Mouse (Mus musculus) cerebellum, adult 2 months (tissue): ENCODE measurements around the gene Adgrl4. TPM values are rescaled to one million over a fixed set of nuclear protein-coding genes. Genes with fewer than 3 reads are reported as not detected.

Experiments
- DNase-seq, 2 experiments: peaks; one replicate each; pipeline ENCODE4 v3.0.0; 2021
- H3K27ac ChIP-seq: fragments of 200-500 bp; 2 replicates; pipeline ENCODE4 v1.5.1; 2012; ENCODE audit warnings: low read length, control low read depth, inconsistent platforms; ENCODE audit not compliant: insufficient read depth
- H3K27me3 ChIP-seq: fragments of 200-500 bp; 2 replicates; pipeline ENCODE4 v1.6.1; 2012; ENCODE audit warnings: inconsistent platforms, mild to moderate bottlenecking, low read length, moderate library complexity; ENCODE audit not compliant: control insufficient read depth, insufficient read depth
- H3K4me1 ChIP-seq: fragments of 200-500 bp; 2 replicates; pipeline ENCODE4 v1.6.1; 2011; ENCODE audit warnings: low read length; ENCODE audit not compliant: control insufficient read depth, insufficient read depth
- H3K4me3 ChIP-seq: fragments of 200-500 bp; replicated peaks from 2 replicates; pipeline ENCODE3; 2011; ENCODE audit warnings: mild to moderate bottlenecking, low read depth, low read length, control low read depth; ENCODE audit not compliant: insufficient read depth
- CTCF ChIP-seq: fragments of 200-500 bp; IDR thresholded peaks from 2 replicates; pipeline ENCODE4 v1.5.1; 2011; ENCODE audit warnings: low read depth, mild to moderate bottlenecking, control low read depth, low read length, moderate library complexity, borderline replicate concordance; ENCODE audit not compliant: insufficient read depth
- POLR2A ChIP-seq: fragments of 200-500 bp; IDR thresholded peaks from 2 replicates; pipeline ENCODE4 v1.6.1; 2011; ENCODE audit warnings: low read length, control low read depth, borderline replicate concordance; ENCODE audit not compliant: insufficient read depth
- WGBS: fragments of 180-500 bp; shearing (Covaris S2); methylation state at CpG from one replicate; pipeline ENCODE4 v1.1.7; 2018; 5-methylcytosine and 5-hydroxymethylcytosine counted together
- polyA plus RNA-seq: library from polyadenylated mRNA; depleted of rRNA; stranded (reverse); fragments of >200 nt; gene quantifications from 2 replicates; pipeline ENCODE4 v1.2.3, GENCODE M21; 2012

Gene Adgrl4
- polyA plus RNA-seq, 1 experiment: 16.9 TPM

DNA sequence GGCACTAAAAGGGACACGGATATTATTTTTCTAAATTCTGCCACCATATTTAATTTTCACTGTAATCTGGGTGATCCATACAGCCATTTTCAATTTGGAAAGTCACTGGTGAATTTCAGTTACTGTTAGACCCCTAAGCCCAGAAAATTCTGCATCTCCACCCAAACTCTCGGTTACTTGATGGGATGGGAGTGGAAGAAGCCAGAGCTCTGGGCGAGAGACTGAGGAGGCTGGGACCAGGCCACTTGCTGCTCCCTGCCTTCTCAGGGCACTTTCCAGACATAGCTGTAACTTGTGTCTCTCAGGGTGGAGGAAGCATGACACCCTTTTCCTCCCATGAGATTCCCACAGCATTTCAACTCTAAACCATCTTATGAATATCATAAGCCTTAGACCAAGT lies 109.5 kb downstream of the Adgrl4 start:
- no peaks in the 10 kb centered on the region for H3K27me3 ChIP-seq
- 93% methylated on average over 3 of the region's 3 CpGs for WGBS

DNA sequence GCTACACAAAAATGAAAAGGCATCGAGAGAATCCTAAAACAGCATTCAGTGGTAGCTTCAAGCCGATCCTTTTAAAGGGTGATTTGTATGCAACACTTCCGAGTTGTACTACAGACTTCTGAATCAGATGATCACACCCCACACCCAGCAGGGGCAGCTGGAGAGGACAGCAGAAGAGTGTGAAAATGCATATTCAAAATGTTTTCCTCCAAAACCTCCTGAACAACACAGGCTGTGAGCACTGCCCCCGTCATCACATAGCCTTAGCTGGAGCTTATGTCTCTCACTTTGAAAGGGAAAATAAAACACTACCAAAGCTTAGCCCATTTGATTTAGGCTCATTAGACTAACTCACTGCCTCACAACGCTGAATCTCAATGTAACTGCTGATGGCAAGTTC lies 113.3 kb downstream of the Adgrl4 start:
- Histone ChIP-seq H3K27ac (no peak overlapping the region), H3K4me3 (no peak overlapping the region), H3K4me1 (no peaks in the 10 kb centered on the region), H3K27me3 (no peaks in the 10 kb centered on the region)
- DNase-seq: no peak
- WGBS: 45% methylated on average over 5 of the region's 5 CpGs
- no peak for TF ChIP-seq CTCF
- TF ChIP-seq POLR2A: no peak

More for the DNA sequence above, 109.5 kb downstream of the Adgrl4 start:
- no peak for TF ChIP-seq CTCF
- TF ChIP-seq POLR2A: no peak
- Histone ChIP-seq H3K27ac (no peak overlapping the region), H3K4me1 (no peaks in the 10 kb centered on the region), H3K4me3 (no peak overlapping the region)
- no peak for DNase-seq

DNA sequence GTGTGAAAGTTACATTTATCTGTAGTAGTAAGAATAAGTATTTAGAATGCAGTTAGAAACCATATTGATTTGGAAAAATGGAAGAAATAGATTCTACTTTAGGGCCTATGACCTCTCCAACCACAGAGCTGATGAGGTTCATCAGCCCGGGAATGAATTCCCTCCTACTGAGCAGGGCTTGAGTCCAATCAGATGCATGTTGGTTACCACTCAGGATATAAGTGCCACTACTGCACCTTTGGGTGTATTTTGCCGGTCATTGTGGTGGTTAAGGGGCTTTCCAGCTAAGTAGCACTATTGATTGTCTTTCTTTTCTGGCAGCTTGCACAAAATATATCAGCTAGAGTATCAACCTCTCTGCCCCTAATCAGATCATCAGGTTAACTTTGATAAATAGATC lies 118.9 kb downstream of the Adgrl4 start:
- DNase-seq: no peak
- no peak overlapping the region for H3K4me3 ChIP-seq
- no peak overlapping the region for H3K27ac ChIP-seq
- WGBS: 79% methylated on average over 2 of the region's 2 CpGs
- H3K4me1 ChIP-seq: no peaks in the 10 kb centered on the region
- TF ChIP-seq POLR2A (no peak), CTCF (no peak)
- H3K27me3 ChIP-seq: no peaks in the 10 kb centered on the region

DNA sequence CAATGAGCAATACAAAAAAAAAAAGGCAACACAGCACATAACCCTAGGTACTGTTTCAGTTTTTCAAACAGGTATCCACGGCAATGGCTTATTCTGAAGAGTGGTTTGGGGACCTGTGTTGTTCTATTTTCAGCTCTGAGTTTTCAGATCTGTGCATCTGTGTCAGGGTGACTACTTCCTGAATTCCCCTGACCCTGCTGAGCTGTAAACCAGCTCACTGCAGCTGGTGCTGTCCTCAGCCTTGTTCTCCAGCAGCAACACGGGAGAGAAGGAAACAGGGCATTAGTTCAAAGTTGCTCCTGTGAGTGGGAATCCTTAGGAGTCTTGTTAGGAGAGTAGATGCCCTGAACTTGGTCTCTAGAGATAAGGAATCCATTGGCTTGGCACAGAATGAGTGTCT lies 119.4 kb downstream of the Adgrl4 start:
- Histone ChIP-seq H3K4me3 (no peak overlapping the region), H3K27ac (no peak overlapping the region), H3K27me3 (no peaks in the 10 kb centered on the region), H3K4me1 (no peaks in the 10 kb centered on the region)
- WGBS: 73% methylated on average over 2 of the region's 2 CpGs
- TF ChIP-seq POLR2A (no peak), CTCF (no peak)
- DNase-seq: no peak

DNA sequence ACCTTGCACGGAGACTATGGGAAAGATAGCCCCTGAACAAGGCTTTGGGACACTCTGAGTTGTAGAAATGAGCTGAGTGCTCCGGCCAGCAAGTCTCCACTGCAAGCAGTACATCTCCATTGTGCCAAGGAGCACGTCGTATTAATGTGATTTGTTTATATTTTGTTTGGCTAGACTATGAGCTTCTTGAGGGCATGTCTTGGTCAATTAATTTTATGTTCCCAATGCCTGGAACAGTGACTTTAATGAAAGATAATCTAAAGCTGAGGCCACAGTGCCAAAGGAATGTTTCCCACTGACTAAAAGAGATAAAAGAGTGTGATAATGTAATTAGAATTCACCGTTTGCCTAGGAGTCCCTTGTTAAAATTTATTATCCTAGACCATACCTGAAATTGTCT lies 119.9 kb downstream of the Adgrl4 start:
- Histone ChIP-seq H3K4me3 (no peak overlapping the region), H3K27me3 (no peaks in the 10 kb centered on the region), H3K27ac (no peak overlapping the region), H3K4me1 (no peaks in the 10 kb centered on the region)
- 73% methylated on average over 5 of the region's 5 CpGs for WGBS
- no peak for DNase-seq
- TF ChIP-seq POLR2A (no peak), CTCF (no peak)

DNA sequence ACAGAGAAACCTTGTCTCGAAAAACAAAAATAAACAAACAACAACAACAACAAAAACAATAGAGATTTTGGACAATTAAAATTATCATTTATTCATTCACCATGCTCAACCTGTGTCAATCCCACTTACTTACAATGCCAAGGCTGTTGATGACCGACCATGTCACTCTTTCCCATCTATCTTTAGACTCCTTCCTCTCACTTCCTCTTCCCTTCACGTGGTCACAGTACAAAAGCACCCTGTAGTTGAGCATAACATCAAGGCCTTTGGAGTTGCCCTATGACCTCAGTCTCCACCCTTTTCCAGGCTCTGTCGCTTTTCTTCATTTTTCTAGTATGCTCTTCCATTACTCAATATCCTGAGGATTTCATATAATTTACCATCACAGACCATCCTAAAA lies 120.7 kb downstream of the Adgrl4 start:
- WGBS: 80% methylated on average over 4 of the region's 4 CpGs
- DNase-seq: no peak
- TF ChIP-seq POLR2A (no peak), CTCF (no peak)

DNA sequence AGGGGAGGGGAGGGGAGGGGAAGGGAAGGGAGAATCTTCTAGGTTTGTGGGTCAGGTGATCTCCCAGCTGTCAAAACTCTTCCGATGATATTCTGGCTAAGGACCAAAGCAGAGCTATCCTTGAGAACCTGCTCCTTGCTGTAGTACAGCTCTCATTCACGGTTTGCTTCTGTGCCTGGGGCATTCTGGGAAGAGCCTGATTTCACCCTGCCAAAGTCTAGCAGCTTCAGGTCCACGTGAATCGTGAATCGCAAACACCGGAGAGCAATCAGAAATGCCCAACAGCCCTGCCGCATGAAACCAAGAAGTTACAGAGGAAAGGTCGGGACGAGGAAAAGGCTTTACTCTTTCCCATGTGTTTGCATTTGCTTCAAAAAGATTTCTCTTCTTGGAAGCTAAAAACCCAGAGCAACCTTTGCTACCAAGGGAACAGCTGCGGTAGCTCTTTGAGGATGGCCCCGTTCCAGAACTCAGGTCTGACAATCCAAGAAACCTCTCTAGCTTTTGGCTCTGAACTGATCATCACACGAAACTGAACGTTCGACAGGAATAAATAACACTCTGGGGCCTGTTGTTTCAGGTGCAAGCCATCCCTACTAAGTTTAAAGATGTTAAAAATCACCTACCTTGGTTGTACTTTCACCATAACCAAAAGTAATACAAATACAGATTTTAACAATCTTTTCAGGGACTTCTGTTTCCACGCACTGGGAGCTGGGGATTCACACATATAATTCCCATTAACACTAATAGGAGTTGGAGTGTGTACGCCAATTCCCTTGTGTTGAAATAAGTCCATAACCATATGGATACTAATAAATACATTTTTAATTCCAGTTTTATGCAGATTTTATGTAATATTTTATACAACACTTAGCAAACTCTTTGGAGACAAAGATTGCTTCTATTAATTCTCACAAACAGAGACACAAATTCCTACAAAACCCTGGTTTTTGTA lies 128.3 kb downstream of the Adgrl4 start:
- peak; percentile 68 to 75 for DNase-seq
- 9% methylated on average over 16 of the region's 16 CpGs for WGBS
- Histone ChIP-seq H3K27me3 (no peaks in the 10 kb centered on the region), H3K4me1 (no peaks in the 10 kb centered on the region), H3K4me3 (peak overlapping the region; percentile 36), H3K27ac (peak overlapping the region; percentile 1; the same call in 1 of the 2 replicates)
- no peak for TF ChIP-seq POLR2A
- no peak for TF ChIP-seq CTCF

More for the DNA sequence above, 120.7 kb downstream of the Adgrl4 start:
- H3K27ac ChIP-seq: no peak overlapping the region
- H3K4me3 ChIP-seq: no peak overlapping the region
- no peaks in the 10 kb centered on the region for H3K4me1 ChIP-seq
- H3K27me3 ChIP-seq: no peaks in the 10 kb centered on the region

DNA sequence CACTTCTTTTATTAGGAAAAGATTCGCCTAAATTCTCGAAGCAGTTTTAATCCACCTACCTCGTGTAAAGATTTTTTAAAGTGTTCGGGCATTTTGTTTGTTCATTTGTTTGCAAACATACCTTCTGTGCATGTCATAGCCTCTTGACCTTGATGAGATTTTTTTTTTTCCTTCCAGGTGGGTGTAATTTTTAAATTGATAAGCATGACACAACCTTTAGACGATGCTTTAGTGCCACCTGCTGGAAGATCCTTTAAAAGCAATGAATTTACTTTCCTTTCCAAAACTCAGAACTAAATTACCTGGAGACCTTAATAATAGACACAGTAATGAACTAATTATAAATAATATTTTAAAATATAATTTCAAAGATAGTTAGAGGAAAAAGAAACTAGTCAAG lies 128.9 kb downstream of the Adgrl4 start:
- no peaks in the 10 kb centered on the region for H3K27me3 ChIP-seq
- peak; percentile 44; the same call in 1 of the 2 replicates for TF ChIP-seq CTCF
- no peak for TF ChIP-seq POLR2A
- H3K4me1 ChIP-seq: no peaks in the 10 kb centered on the region
- no peak overlapping the region for H3K4me3 ChIP-seq
- H3K27ac ChIP-seq: no peak overlapping the region
- DNase-seq: peak in 1 of 2 experiments; percentile 44
- 36% methylated on average over 5 of the region's 5 CpGs for WGBS

DNA sequence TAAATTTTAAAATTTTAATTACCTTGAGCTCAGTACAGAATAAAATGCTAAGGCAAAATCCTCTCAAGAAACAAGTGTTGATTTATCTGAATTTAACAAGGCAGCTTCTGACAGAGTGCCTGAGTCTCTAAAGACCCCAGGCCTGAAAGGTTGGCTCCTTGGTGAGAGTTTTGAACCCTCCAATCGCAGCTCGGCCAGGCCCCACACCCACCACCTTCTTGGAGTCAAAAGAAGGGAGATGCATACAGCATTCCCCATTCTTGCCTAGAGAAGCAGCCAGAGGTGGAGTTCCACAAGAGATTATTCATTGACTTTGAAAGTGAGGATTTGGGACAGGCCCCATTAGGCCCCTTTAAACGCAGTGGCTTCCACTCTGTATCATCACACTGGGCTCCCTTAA lies 129.9 kb downstream of the Adgrl4 start:
- Histone ChIP-seq H3K27ac (no peak overlapping the region), H3K4me3 (no peak overlapping the region), H3K27me3 (no peaks in the 10 kb centered on the region), H3K4me1 (no peaks in the 10 kb centered on the region)
- DNase-seq: no peak
- TF ChIP-seq POLR2A (no peak), CTCF (no peak)
- 50% methylated on average over 3 of the region's 3 CpGs for WGBS
